Mouse (Mus musculus) heart, embryonic 10.5 days (tissue): ENCODE data around the gene Gamt. TPM values are rescaled to one million over a fixed set of nuclear protein-coding genes. Genes with fewer than 3 reads are reported as not detected.

ENCODE experiments used
- DNase-seq: peaks from one replicate; pipeline ENCODE4 v3.0.0-alpha.2; 2017; ENCODE audit warnings: low spot score
- H3K27ac ChIP-seq: fragments of 300-500 bp; sonication (generic); 2 replicates; pipeline ENCODE4 v1.5.1; 2016; ENCODE audit warnings: mild to moderate bottlenecking
- H3K27me3 ChIP-seq: fragments of 300-500 bp; sonication (generic); 2 replicates; pipeline ENCODE4 v1.6.1; 2016; ENCODE audit warnings: mild to moderate bottlenecking; ENCODE audit not compliant: poor library complexity, insufficient read depth, severe bottlenecking
- H3K36me3 ChIP-seq: fragments of 300-500 bp; sonication (generic); 2 replicates; pipeline ENCODE4 v1.6.1; 2016; ENCODE audit warnings: mild to moderate bottlenecking, moderate library complexity
- H3K4me1 ChIP-seq: fragments of 300-500 bp; sonication (generic); 2 replicates; pipeline ENCODE4 v1.6.1; 2016; ENCODE audit warnings: mild to moderate bottlenecking
- H3K4me3 ChIP-seq: fragments of 300-500 bp; sonication (generic); 2 replicates; pipeline ENCODE4 v1.5.1; 2016; ENCODE audit warnings: mild to moderate bottlenecking, moderate library complexity
- H3K9me3 ChIP-seq: fragments of 300-500 bp; sonication (generic); 2 replicates; pipeline ENCODE4 v1.6.1; 2016; ENCODE audit warnings: mild to moderate bottlenecking, moderate library complexity
- WGBS: fragments of 180-500 bp; shearing (Covaris S2); methylation state at CpG from one replicate; pipeline ENCODE4 v1.1.7; 2016; 5-methylcytosine and 5-hydroxymethylcytosine counted together
- polyA plus RNA-seq: library from polyadenylated mRNA; unstranded; fragments of >200 nt; fragmentation: Nextera tagmentation; extraction: Ambion mirVana; gene quantifications from 2 replicates; pipeline ENCODE4 v1.2.1, GENCODE M21; 2016

Gene Gamt
- polyA plus RNA-seq, 1 experiment from 2014 or later: 61.2 TPM

- H3K4me1 ChIP-seq: peaks cover 10% of the 10 kb centered on the region; the same call in 1 of the 2 replicates
- H3K27ac ChIP-seq: no peak overlapping the region
- H3K9me3 ChIP-seq: no peaks in the 10 kb centered on the region
- H3K36me3 ChIP-seq: peaks cover 97% of the 10 kb centered on the region
- DNase-seq: no peak
- WGBS: 93% methylated on average over 12 of the region's 12 CpGs
- H3K27me3 ChIP-seq: no peaks in the 10 kb centered on the region
- no peak overlapping the region for H3K4me3 ChIP-seq
Observed at GRCm38 (mm10) chr10:80279273-80279672, 18.5 kb upstream of the Gamt start.

GRCm38 (mm10) chr10:80278390-80278789 is 17.6 kb upstream of the Gamt start:
- no peak overlapping the region for H3K27ac ChIP-seq
- peaks cover 13% of the 10 kb centered on the region; the same call in 1 of the 2 replicates for H3K4me1 ChIP-seq
- H3K27me3 ChIP-seq: no peaks in the 10 kb centered on the region
- no peak overlapping the region for H3K4me3 ChIP-seq
- peaks cover 97% of the 10 kb centered on the region for H3K36me3 ChIP-seq
- whole genome bisulfite sequencing: 94% methylated on average over 9 of the region's 9 CpGs
- no peak for DNase-seq
- H3K9me3 ChIP-seq: no peaks in the 10 kb centered on the region

- Histone ChIP-seq H3K9me3 (no peaks in the 10 kb centered on the region), H3K27me3 (no peaks in the 10 kb centered on the region), H3K27ac (no peak overlapping the region), H3K4me1 (peaks cover 16% of the 10 kb centered on the region), H3K36me3 (peaks cover 91% of the 10 kb centered on the region), H3K4me3 (no peak overlapping the region)
- no peak for DNase-seq
- WGBS: 87% methylated on average over 5 of the region's 5 CpGs
Observed at GRCm38 (mm10) chr10:80276238-80276637, 15.4 kb upstream of the Gamt start.

- Histone ChIP-seq H3K4me3 (no peak overlapping the region), H3K9me3 (no peaks in the 10 kb centered on the region), H3K4me1 (peaks cover 33% of the 10 kb centered on the region), H3K36me3 (peaks cover 85% of the 10 kb centered on the region), H3K27me3 (no peaks in the 10 kb centered on the region), H3K27ac (no peak overlapping the region)
- DNase-seq: no peak
- WGBS: 90% methylated on average over 3 of the region's 3 CpGs
Observed at GRCm38 (mm10) chr10:80273847-80274246, 13.0 kb upstream of the Gamt start.

- WGBS: 85% methylated on average over 8 of the region's 8 CpGs
- Histone ChIP-seq H3K4me3 (no peak overlapping the region), H3K27ac (peak overlapping the region; percentile 59), H3K36me3 (peaks cover 81% of the 10 kb centered on the region), H3K4me1 (peaks cover 50% of the 10 kb centered on the region), H3K27me3 (no peaks in the 10 kb centered on the region), H3K9me3 (no peaks in the 10 kb centered on the region)
- no peak for DNase-seq
Observed at GRCm38 (mm10) chr10:80271870-80272585, 11.2 kb upstream of the Gamt start.

- Histone ChIP-seq H3K9me3 (no peaks in the 10 kb centered on the region), H3K36me3 (peaks cover 77% of the 10 kb centered on the region), H3K27me3 (no peaks in the 10 kb centered on the region), H3K4me3 (no peak overlapping the region), H3K27ac (peak overlapping the region; percentile 59), H3K4me1 (peaks cover 57% of the 10 kb centered on the region)
- WGBS: 86% methylated on average over 5 of the region's 5 CpGs
- no peak for DNase-seq
Observed at GRCm38 (mm10) chr10:80271186-80271843, 10.5 kb upstream of the Gamt start.

GRCm38 (mm10) chr10:80270734-80271181 is 9.9 kb upstream of the Gamt start:
- H3K27ac ChIP-seq: no peak overlapping the region
- 69% methylated on average over 6 of the region's 6 CpGs for WGBS
- no peaks in the 10 kb centered on the region for H3K27me3 ChIP-seq
- H3K9me3 ChIP-seq: no peaks in the 10 kb centered on the region
- DNase-seq: no peak
- peaks cover 72% of the 10 kb centered on the region for H3K36me3 ChIP-seq
- peaks cover 62% of the 10 kb centered on the region for H3K4me1 ChIP-seq
- no peak overlapping the region for H3K4me3 ChIP-seq

- WGBS: 90% methylated on average over 2 of the region's 2 CpGs
- Histone ChIP-seq H3K4me1 (peaks cover 64% of the 10 kb centered on the region), H3K27me3 (no peaks in the 10 kb centered on the region), H3K27ac (0 out of 2 replicates have a peak overlapping the region, but pooled peaks have one; percentile 23), H3K36me3 (peaks cover 66% of the 10 kb centered on the region), H3K4me3 (no peak overlapping the region), H3K9me3 (no peaks in the 10 kb centered on the region)
- no peak for DNase-seq
Observed at GRCm38 (mm10) chr10:80270099-80270498, 9.3 kb upstream of the Gamt start.

GRCm38 (mm10) chr10:80265149-80265486 is 4.3 kb upstream of the Gamt start:
- H3K27ac ChIP-seq: peak overlapping the region; percentile 99
- no peaks in the 10 kb centered on the region for H3K9me3 ChIP-seq
- H3K36me3 ChIP-seq: peaks cover 27% of the 10 kb centered on the region
- no peaks in the 10 kb centered on the region for H3K27me3 ChIP-seq
- no peak for DNase-seq
- H3K4me3 ChIP-seq: peak overlapping the region; percentile 81
- 2% methylated on average over 18 of the region's 18 CpGs for WGBS
- H3K4me1 ChIP-seq: peaks cover 64% of the 10 kb centered on the region

GRCm38 (mm10) chr10:80264341-80265148 is 3.7 kb upstream of the Gamt start:
- Histone ChIP-seq H3K9me3 (no peaks in the 10 kb centered on the region), H3K27me3 (no peaks in the 10 kb centered on the region), H3K27ac (peak overlapping the region; percentile 99), H3K4me1 (peaks cover 66% of the 10 kb centered on the region), H3K36me3 (peaks cover 23% of the 10 kb centered on the region), H3K4me3 (peak overlapping the region; percentile 81)
- peak; percentile 99 for DNase-seq
- 2% methylated on average over 81 of the region's 81 CpGs for WGBS

- WGBS: 92% methylated on average over 10 of the region's 10 CpGs
- H3K4me3 ChIP-seq: no peak overlapping the region
- H3K27me3 ChIP-seq: no peaks in the 10 kb centered on the region
- H3K4me1 ChIP-seq: peaks cover 72% of the 10 kb centered on the region
- DNase-seq: no peak
- peaks cover 25% of the 10 kb centered on the region for H3K36me3 ChIP-seq
- no peaks in the 10 kb centered on the region for H3K9me3 ChIP-seq
- H3K27ac ChIP-seq: no peak overlapping the region; the same call in 1 of the 2 replicates
Observed at GRCm38 (mm10) chr10:80262776-80263365, 2.1 kb upstream of the Gamt start.

- Histone ChIP-seq H3K4me1 (peaks cover 65% of the 10 kb centered on the region), H3K27me3 (no peaks in the 10 kb centered on the region), H3K4me3 (peak overlapping the region; percentile 71), H3K36me3 (peaks cover 24% of the 10 kb centered on the region), H3K27ac (peak overlapping the region; percentile 92), H3K9me3 (no peaks in the 10 kb centered on the region)
- 69% methylated on average over 12 of the region's 12 CpGs for whole genome bisulfite sequencing
- no peak for DNase-seq
Observed at GRCm38 (mm10) chr10:80262169-80262568, 1.4 kb upstream of the Gamt start.
